Mouse (Mus musculus): ENCODE measurements around the gene Tmsb4x. TPM values are rescaled to one million over a fixed set of nuclear protein-coding genes. Genes with fewer than 3 reads are reported as not detected.

Gene Tmsb4x
- polyA plus RNA-seq, 1 experiment, result 1,421 TPM

GRCm38 (mm10) chrX:167179961-167180642 lies 29.0 kb downstream of the Tmsb4x start:
- H3K27me3 ChIP-seq (ENCODE audit: control insufficient read depth, insufficient read depth, insufficient read length), result no peaks in the 10 kb centered on the region
- H3K79me2 ChIP-seq (ENCODE audit: control insufficient read depth, insufficient read depth), result no peaks in the 10 kb centered on the region
- H3K79me3 ChIP-seq (ENCODE audit: low read depth), result no peaks in the 10 kb centered on the region
- no peaks in the 10 kb centered on the region for H3K36me3 ChIP-seq (ENCODE audit: control insufficient read depth, insufficient read depth)
- TF ChIP-seq MYOG (IDR thresholded peaks at IDR 0.05; ENCODE audit: control insufficient read depth, extremely low read depth, insufficient read length) (no peak), MYOD1 (IDR thresholded peaks at IDR 0.05; ENCODE audit: control insufficient read depth, insufficient read length, low read depth) (no peak), FOSL1 (IDR thresholded peaks at IDR 0.05; ENCODE audit: insufficient read depth, low read length, poor library complexity, severe bottlenecking) (no peak), USF1 (IDR thresholded peaks at IDR 0.05; ENCODE audit: low read depth) (no peak), MAX (IDR thresholded peaks at IDR 0.05) (no peak), CTCF (IDR thresholded peaks at IDR 0.05; ENCODE audit: control insufficient read depth, insufficient read depth, insufficient read length) (no peak), CEBPB (IDR thresholded peaks at IDR 0.05; ENCODE audit: low read depth) (no peak)
- no peak overlapping the region for H3ac ChIP-seq (ENCODE audit: control insufficient read depth, insufficient read length, low read depth)
- no peak overlapping the region for H3K4me3 ChIP-seq (ENCODE audit: insufficient read depth, poor library complexity, severe bottlenecking)

DNA sequence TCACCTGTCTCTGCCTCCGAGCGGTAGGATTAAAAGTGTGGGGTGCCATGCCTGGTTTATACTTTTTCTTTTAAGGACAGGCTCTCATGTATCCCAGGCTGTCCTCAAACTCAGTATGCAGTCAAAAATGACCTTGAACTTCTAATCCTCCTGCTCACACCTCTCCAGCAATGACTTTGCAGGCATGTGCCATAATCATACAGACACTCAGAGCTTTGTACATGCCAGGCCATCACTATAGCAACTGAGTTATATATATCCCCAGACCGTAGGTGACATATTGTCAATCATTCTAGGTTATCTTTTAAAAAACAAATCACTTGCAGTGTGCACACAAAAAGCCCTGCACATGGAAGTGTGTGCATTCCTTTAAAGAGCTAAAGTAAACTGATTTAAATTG lies 29.6 kb downstream of the Tmsb4x start:
- Histone ChIP-seq H3K4me3 (ENCODE audit: insufficient read depth, poor library complexity, severe bottlenecking) (no peak overlapping the region), H3ac (ENCODE audit: control insufficient read depth, insufficient read length, low read depth) (no peak overlapping the region), H3K79me2 (ENCODE audit: control insufficient read depth, insufficient read depth) (no peaks in the 10 kb centered on the region), H3K36me3 (ENCODE audit: control insufficient read depth, insufficient read depth) (no peaks in the 10 kb centered on the region), H3K27me3 (ENCODE audit: control insufficient read depth, insufficient read depth, insufficient read length) (no peaks in the 10 kb centered on the region), H3K79me3 (ENCODE audit: low read depth) (no peaks in the 10 kb centered on the region)
- TF ChIP-seq MAX (IDR thresholded peaks at IDR 0.05) (no peak), MYOG (IDR thresholded peaks at IDR 0.05; ENCODE audit: control insufficient read depth, extremely low read depth, insufficient read length) (no peak), CTCF (IDR thresholded peaks at IDR 0.05; ENCODE audit: control insufficient read depth, insufficient read depth, insufficient read length) (no peak), USF1 (IDR thresholded peaks at IDR 0.05; ENCODE audit: low read depth) (no peak), FOSL1 (IDR thresholded peaks at IDR 0.05; ENCODE audit: insufficient read depth, low read length, poor library complexity, severe bottlenecking) (no peak), MYOD1 (IDR thresholded peaks at IDR 0.05; ENCODE audit: control insufficient read depth, insufficient read length, low read depth) (no peak), CEBPB (IDR thresholded peaks at IDR 0.05; ENCODE audit: low read depth) (no peak)

- H3ac ChIP-seq (ENCODE audit: control insufficient read depth, insufficient read length, low read depth), result no peak overlapping the region
- H3K79me2 ChIP-seq (ENCODE audit: control insufficient read depth, insufficient read depth), result no peaks in the 10 kb centered on the region
- H3K36me3 ChIP-seq (ENCODE audit: control insufficient read depth, insufficient read depth), result no peaks in the 10 kb centered on the region
- TF ChIP-seq FOSL1 (IDR thresholded peaks at IDR 0.05; ENCODE audit: insufficient read depth, low read length, poor library complexity, severe bottlenecking) (no peak), CTCF (IDR thresholded peaks at IDR 0.05; ENCODE audit: control insufficient read depth, insufficient read depth, insufficient read length) (no peak), MYOG (IDR thresholded peaks at IDR 0.05; ENCODE audit: control insufficient read depth, extremely low read depth, insufficient read length) (no peak), MYOD1 (IDR thresholded peaks at IDR 0.05; ENCODE audit: control insufficient read depth, insufficient read length, low read depth) (no peak), MAX (IDR thresholded peaks at IDR 0.05) (no peak), CEBPB (IDR thresholded peaks at IDR 0.05; ENCODE audit: low read depth) (no peak), USF1 (IDR thresholded peaks at IDR 0.05; ENCODE audit: low read depth) (no peak)
- H3K79me3 ChIP-seq (ENCODE audit: low read depth), result no peaks in the 10 kb centered on the region
- no peak overlapping the region for H3K4me3 ChIP-seq (ENCODE audit: insufficient read depth, poor library complexity, severe bottlenecking)
- H3K27me3 ChIP-seq (ENCODE audit: control insufficient read depth, insufficient read depth, insufficient read length), result no peaks in the 10 kb centered on the region
These were observed 33.8 kb downstream of the Tmsb4x start for GRCm38 (mm10) chrX:167175319-167175718.

- TF ChIP-seq CEBPB (IDR thresholded peaks at IDR 0.05; ENCODE audit: low read depth), result no peak
- TF ChIP-seq FOSL1 (IDR thresholded peaks at IDR 0.05; ENCODE audit: insufficient read depth, low read length, poor library complexity, severe bottlenecking), result no peak
- TF ChIP-seq MAX (IDR thresholded peaks at IDR 0.05), result no peak
- TF ChIP-seq MYOG (IDR thresholded peaks at IDR 0.05; ENCODE audit: control insufficient read depth, extremely low read depth, insufficient read length), result no peak
- no peak for TF ChIP-seq USF1 (IDR thresholded peaks at IDR 0.05; ENCODE audit: low read depth)
- TF ChIP-seq MYOD1 (IDR thresholded peaks at IDR 0.05; ENCODE audit: control insufficient read depth, insufficient read length, low read depth), result no peak
- TF ChIP-seq CTCF (IDR thresholded peaks at IDR 0.05; ENCODE audit: control insufficient read depth, insufficient read depth, insufficient read length), result no peak
- Histone ChIP-seq H3K36me3 (ENCODE audit: control insufficient read depth, insufficient read depth) (no peaks in the 10 kb centered on the region), H3K79me3 (ENCODE audit: low read depth) (no peaks in the 10 kb centered on the region), H3K79me2 (ENCODE audit: control insufficient read depth, insufficient read depth) (no peaks in the 10 kb centered on the region), H3K27me3 (ENCODE audit: control insufficient read depth, insufficient read depth, insufficient read length) (no peaks in the 10 kb centered on the region), H3ac (ENCODE audit: control insufficient read depth, insufficient read length, low read depth) (no peak overlapping the region), H3K4me3 (ENCODE audit: insufficient read depth, poor library complexity, severe bottlenecking) (no peak overlapping the region)
These were observed 34.8 kb downstream of the Tmsb4x start for GRCm38 (mm10) chrX:167174311-167174710.

DNA sequence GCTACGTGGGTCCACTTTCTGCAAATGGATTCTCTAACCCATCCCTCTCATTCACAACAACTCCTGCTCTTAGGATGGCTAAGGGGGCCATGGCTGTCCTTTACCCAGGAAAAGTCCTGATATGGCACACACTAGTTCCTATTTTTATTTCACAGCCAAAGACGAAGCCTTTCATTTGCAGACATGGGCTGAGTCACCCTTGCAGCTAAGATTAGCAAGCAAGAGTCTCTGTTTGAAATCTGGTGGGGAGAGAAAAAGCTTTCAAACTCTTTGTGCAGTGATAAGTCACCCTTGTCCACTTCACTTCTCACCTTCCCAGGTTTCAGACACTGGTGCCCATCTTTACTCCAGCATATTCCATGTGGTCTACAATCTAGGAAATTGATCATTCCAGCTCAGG lies 36.9 kb downstream of the Tmsb4x start:
- no peaks in the 10 kb centered on the region for H3K27me3 ChIP-seq (ENCODE audit: control insufficient read depth, insufficient read depth, insufficient read length)
- no peak for TF ChIP-seq CTCF (IDR thresholded peaks at IDR 0.05; ENCODE audit: control insufficient read depth, insufficient read depth, insufficient read length)
- TF ChIP-seq MYOD1 (IDR thresholded peaks at IDR 0.05; ENCODE audit: control insufficient read depth, insufficient read length, low read depth), result no peak
- no peaks in the 10 kb centered on the region for H3K79me2 ChIP-seq (ENCODE audit: control insufficient read depth, insufficient read depth)
- no peak overlapping the region for H3ac ChIP-seq (ENCODE audit: control insufficient read depth, insufficient read length, low read depth)
- H3K79me3 ChIP-seq (ENCODE audit: low read depth), result no peaks in the 10 kb centered on the region
- H3K36me3 ChIP-seq (ENCODE audit: control insufficient read depth, insufficient read depth), result no peaks in the 10 kb centered on the region
- H3K4me3 ChIP-seq (ENCODE audit: insufficient read depth, poor library complexity, severe bottlenecking), result no peak overlapping the region

DNA sequence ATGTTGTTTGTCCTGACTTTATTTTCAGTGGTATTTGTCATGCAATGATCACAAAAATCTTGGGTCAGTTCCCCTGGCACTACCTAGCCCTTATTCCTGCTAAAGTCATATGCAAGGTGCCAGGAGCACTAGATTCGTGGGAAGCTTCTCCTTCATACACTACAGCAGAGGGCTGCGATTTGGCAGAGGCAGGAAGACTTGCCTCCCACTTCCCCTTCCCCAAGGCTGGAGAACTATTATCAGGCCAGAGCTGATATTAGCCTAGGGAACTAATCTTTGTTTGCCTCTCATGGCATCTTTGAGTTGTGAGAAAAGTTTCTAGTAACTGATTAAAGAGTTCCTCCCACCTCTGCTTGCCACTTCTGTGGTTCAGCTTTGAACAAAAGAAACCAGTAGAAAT lies 37.8 kb downstream of the Tmsb4x start:
- no peak for TF ChIP-seq CEBPB (IDR thresholded peaks at IDR 0.05; ENCODE audit: low read depth)
- TF ChIP-seq FOSL1 (IDR thresholded peaks at IDR 0.05; ENCODE audit: insufficient read depth, low read length, poor library complexity, severe bottlenecking), result no peak
- TF ChIP-seq MYOG (IDR thresholded peaks at IDR 0.05; ENCODE audit: control insufficient read depth, extremely low read depth, insufficient read length), result no peak
- TF ChIP-seq CTCF (IDR thresholded peaks at IDR 0.05; ENCODE audit: control insufficient read depth, insufficient read depth, insufficient read length), result no peak
- no peak for TF ChIP-seq MAX (IDR thresholded peaks at IDR 0.05)
- no peak for TF ChIP-seq MYOD1 (IDR thresholded peaks at IDR 0.05; ENCODE audit: control insufficient read depth, insufficient read length, low read depth)
- TF ChIP-seq USF1 (IDR thresholded peaks at IDR 0.05; ENCODE audit: low read depth), result no peak
- no peaks in the 10 kb centered on the region for H3K79me2 ChIP-seq (ENCODE audit: control insufficient read depth, insufficient read depth)
- no peaks in the 10 kb centered on the region for H3K36me3 ChIP-seq (ENCODE audit: control insufficient read depth, insufficient read depth)
- no peak overlapping the region for H3K4me3 ChIP-seq (ENCODE audit: insufficient read depth, poor library complexity, severe bottlenecking)
- no peaks in the 10 kb centered on the region for H3K79me3 ChIP-seq (ENCODE audit: low read depth)
- H3K27me3 ChIP-seq (ENCODE audit: control insufficient read depth, insufficient read depth, insufficient read length), result no peaks in the 10 kb centered on the region
- H3ac ChIP-seq (ENCODE audit: control insufficient read depth, insufficient read length, low read depth), result no peak overlapping the region

Measured in C2C12 (cell line).